In genomic region chr4:106315921-106316350, GRCm38 (mm10) we compare ENCODE assay signal across 8 mouse cellular contexts. TPM values are rescaled to one million over a fixed set of nuclear protein-coding genes. Genes with fewer than 3 reads are reported as not detected.
DNase-seq lines count a peak whose midpoint lies in the region; ATAC-seq and TF ChIP-seq lines count a peak whose summit lies in the region.

Usp24 (plus strand) TSS chr4:106316213.

- TF ChIP-seq CTCF in forebrain, postnatal 0 days (IDR thresholded peaks at IDR 0.05; ENCODE audit: low read depth): no peak
- no peak for TF ChIP-seq CTCF in layer of hippocampus, adult 2 months (conservative IDR thresholded peaks at IDR 0.05)
- TF ChIP-seq CTCF in lung, embryonic 14.5 days (IDR thresholded peaks at IDR 0.05; ENCODE audit: low read depth): no peak

- H3K4me2 ChIP-seq in forebrain, postnatal 0 days (ENCODE audit: low read depth): peak within 1 kb of the TSS; percentile 81
- H3K4me2 ChIP-seq in lung, embryonic 14.5 days: peak within 1 kb of the TSS; percentile 80
- peak within 1 kb of the TSS; percentile 73 for H3K4me2 ChIP-seq in neural tube, embryonic 15.5 days

- H3K9me3 ChIP-seq in forebrain, postnatal 0 days (ENCODE audit: low read length): no peaks in the 10 kb centered on the region
- H3K9me3 ChIP-seq in lung, embryonic 14.5 days (ENCODE audit: low read depth, low read length): no peaks in the 10 kb centered on the region
- no peaks in the 10 kb centered on the region for H3K9me3 ChIP-seq in neural tube, embryonic 15.5 days (replicated peaks)

- H3K27ac ChIP-seq in forebrain, postnatal 0 days (ENCODE audit: low read depth, low read length): peak within 1 kb of the TSS; percentile 90
- peak within 1 kb of the TSS; percentile 97 for H3K27ac ChIP-seq in layer of hippocampus, adult 2 months
- peak within 1 kb of the TSS; percentile 90 for H3K27ac ChIP-seq in lung, embryonic 14.5 days (ENCODE audit: low read depth)
- H3K27ac ChIP-seq in neural tube, embryonic 15.5 days (replicated peaks): peak within 1 kb of the TSS; percentile 85

- WGBS in forebrain, postnatal 0 days: under 1% methylated on average over 42 of the region's 60 CpGs
- WGBS in lung, embryonic 14.5 days: under 1% methylated on average over 52 of the region's 60 CpGs
- 0% methylated on average over 41 of the region's 60 CpGs for WGBS in neural tube, embryonic 15.5 days

- intact Hi-C loops in heart, postnatal 25 days (cut with DNase I): loop anchor here (5.0 kb wide), 1 partner anchor 54 kb away; no protein-coding TSS in a partner anchor

- H3K4me1 ChIP-seq in forebrain, postnatal 0 days (ENCODE audit: insufficient read depth): peaks cover 19% of the 10 kb centered on the region
- peaks cover 7% of the 10 kb centered on the region; the same call in 1 of the 2 replicates for H3K4me1 ChIP-seq in lung, embryonic 14.5 days (ENCODE audit: insufficient read depth)
- H3K4me1 ChIP-seq in neural tube, embryonic 15.5 days: peaks cover 37% of the 10 kb centered on the region

- no peaks in the 10 kb centered on the region for H3K27me3 ChIP-seq in forebrain, postnatal 0 days (ENCODE audit: insufficient read depth, low read length)
- H3K27me3 ChIP-seq in lung, embryonic 14.5 days (ENCODE audit: insufficient read depth, low read length): no peaks in the 10 kb centered on the region
- no peaks in the 10 kb centered on the region for H3K27me3 ChIP-seq in neural tube, embryonic 15.5 days (replicated peaks)

- peak within 1 kb of the TSS; percentile 92 for H3K4me3 ChIP-seq in forebrain, postnatal 0 days (ENCODE audit: low read depth, low read length)
- peak within 1 kb of the TSS; percentile 75 for H3K4me3 ChIP-seq in layer of hippocampus, adult 2 months
- H3K4me3 ChIP-seq in lung, embryonic 14.5 days (ENCODE audit: low read depth, low read length): peak within 1 kb of the TSS; percentile 94
- H3K4me3 ChIP-seq in neural tube, embryonic 15.5 days (replicated peaks): peak within 1 kb of the TSS; percentile 94

- H3K9ac ChIP-seq in forebrain, postnatal 0 days: peak within 1 kb of the TSS; percentile 97
- peak within 1 kb of the TSS; percentile 97 for H3K9ac ChIP-seq in lung, embryonic 14.5 days
- peak within 1 kb of the TSS; percentile 94 for H3K9ac ChIP-seq in neural tube, embryonic 15.5 days (replicated peaks)

- ATAC-seq in forebrain, postnatal 0 days: peak; percentile 90
- peak; percentile 92 for ATAC-seq in lung, embryonic 14.5 days (ENCODE audit: insufficient read depth)
- peak; percentile 90 for ATAC-seq in neural tube, embryonic 15.5 days (ENCODE audit: low FRiP score)

- peak; percentile 39 for DNase-seq in ES-CJ7 (ENCODE audit: low read depth, low spot score)
- DNase-seq in cerebellum, adult 18-20 months: peak; percentile 65 to 83
- DNase-seq in forebrain, postnatal 0 days: peak; percentile 74
- DNase-seq in heart, postnatal 25 days (ENCODE audit: low spot score): peak; percentile 66
- peak; percentile 32 to 64 for DNase-seq in layer of hippocampus, adult 2 months (ENCODE audit: low spot score in 2 of 2)
- peak; percentile 80 for DNase-seq in lung, embryonic 14.5 days
- peak; percentile 80 for DNase-seq in testis, postnatal 10 days (ENCODE audit: low spot score)

- H3K36me3 ChIP-seq in forebrain, postnatal 0 days (ENCODE audit: insufficient read depth): no peaks in the 10 kb centered on the region
- no peaks in the 10 kb centered on the region for H3K36me3 ChIP-seq in lung, embryonic 14.5 days (ENCODE audit: insufficient read depth)
- no peaks in the 10 kb centered on the region for H3K36me3 ChIP-seq in neural tube, embryonic 15.5 days

RNA-seq across cellular contexts. Expression of gene Usp24, which starts in this region (rescaled TPM):
- total RNA-seq in forebrain, postnatal 0 days (2014; rRNA removed): 28.1 and 31.5 TPM in 2 replicates
- 4.3 and 7.8 TPM in 2 replicates for polyA plus RNA-seq in forebrain, postnatal 0 days (2015; fragmentation: Nextera tagmentation; extraction: Ambion mirVana)
- 10 to 100 TPM; 41.9 to 43.6 TPM for total RNA-seq in heart, postnatal 25 days (2021)
- total RNA-seq in layer of hippocampus, adult 2 months (2021): 10 to 100 TPM; 41.0 to 45.8 TPM
- 12.2 and 12.6 TPM in 2 replicates for polyA plus RNA-seq in lung, embryonic 14.5 days (2014; fragmentation: Nextera tagmentation; extraction: Ambion mirVana)
- 7.1 and 7.4 TPM in 2 replicates for polyA plus RNA-seq in neural tube, embryonic 15.5 days (2015; fragmentation: Nextera tagmentation; extraction: Ambion mirVana)

Comparison
In these comparisons a context has a peak if more than half of its experiments do, and no peak if none do; other contexts are left out.
1. Peak in every context shown above with its lines: DNase-seq, ATAC-seq, H3K4me3 ChIP-seq and H3K27ac ChIP-seq.